25 mouse cellular contexts compared by ENCODE assay signal in the genomic region with DNA sequence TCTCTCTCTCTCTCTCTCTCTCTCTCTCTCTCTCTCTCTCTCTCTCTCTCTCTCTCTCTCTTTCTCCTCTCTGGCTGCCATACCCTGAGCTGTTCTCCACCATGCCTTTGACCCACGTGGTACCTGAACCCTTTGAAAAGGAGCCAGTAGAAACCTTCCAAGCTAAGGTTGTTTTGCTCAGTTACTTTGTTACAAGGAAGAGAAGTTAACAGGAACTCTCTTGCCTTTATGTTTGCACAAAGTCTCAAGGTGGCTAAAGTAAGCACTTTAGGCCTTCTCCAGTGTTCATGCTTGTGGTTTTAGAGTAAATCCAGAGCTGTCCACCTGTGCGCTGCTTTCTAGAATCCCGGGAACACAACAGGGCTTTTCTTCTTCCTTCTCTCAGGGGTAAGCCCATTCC. TPM values are rescaled to one million over a fixed set of nuclear protein-coding genes. Genes with fewer than 3 reads are reported as not detected.
DNase-seq lines count a peak whose midpoint lies in the region; ATAC-seq and TF ChIP-seq lines count a peak whose summit lies in the region.
"Had no signal": no experiment of that assay in that cellular context is flagged by ENCODE, and none has a peak within 500 bp of the region (broad histone marks: within the 10 kb centered on the region; RNA-seq: fewer than 3 reads in every experiment).

No protein-coding gene starts in this region.

- no peak for ATAC-seq in midbrain, embryonic 11.5 days (ENCODE audit: low FRiP score)
- ATAC-seq in midbrain, embryonic 16.5 days: no peak
- ATAC-seq in lung, embryonic 16.5 days (ENCODE audit: low read depth): peak; percentile 94
- no peak for ATAC-seq in liver, postnatal 0 days
- ATAC-seq: CD4-positive, CD25-positive, alpha-beta regulatory T cell, adult 4 months; forebrain, embryonic 14.5 days had no signal

- no peaks in the 10 kb centered on the region for H3K36me3 ChIP-seq in midbrain, embryonic 11.5 days (ENCODE audit: control insufficient read depth, insufficient read depth, low read length)
- no peaks in the 10 kb centered on the region for H3K36me3 ChIP-seq in midbrain, embryonic 16.5 days (ENCODE audit: control insufficient read depth, insufficient read depth, low read length)
- H3K36me3 ChIP-seq in lung, embryonic 16.5 days (ENCODE audit: control insufficient read depth, insufficient read depth, low read length): no peaks in the 10 kb centered on the region
- no peaks in the 10 kb centered on the region for H3K36me3 ChIP-seq in liver, postnatal 0 days (replicated peaks; ENCODE audit: insufficient read depth, low read length)
- H3K36me3 ChIP-seq: embryonic facial prominence, embryonic 15.5 days; forebrain, embryonic 10.5 days; G1E; heart, embryonic 12.5 days; hindbrain, embryonic 10.5 days; hindbrain, embryonic 15.5 days had no signal

- H3K9ac ChIP-seq in midbrain, embryonic 11.5 days (ENCODE audit: low read length): no peak overlapping the region
- H3K9ac ChIP-seq in midbrain, embryonic 16.5 days (ENCODE audit: low read depth, low read length): no peak overlapping the region
- no peak overlapping the region for H3K9ac ChIP-seq in lung, embryonic 16.5 days (ENCODE audit: low read length)
- H3K9ac ChIP-seq in liver, postnatal 0 days (replicated peaks): no peak overlapping the region
- H3K9ac ChIP-seq: embryonic facial prominence, embryonic 15.5 days; heart, embryonic 12.5 days; hindbrain, embryonic 15.5 days had no signal

- peak; percentile 14 for DNase-seq in midbrain, embryonic 11.5 days (ENCODE audit: low spot score, missing footprints)
- peak; percentile 84 for DNase-seq in lung, postnatal 25 days (ENCODE audit: low spot score)
- DNase-seq in adrenal gland, adult 8-10 months: no peak
- DNase-seq in urinary bladder, postnatal 14 days (ENCODE audit: low spot score): no peak
- DNase-seq in liver, postnatal 0 days: no peak
- DNase-seq: adrenal gland, postnatal 36 days; B cell, adult 2 months; cerebellum, adult 8-10 months; cerebellum, postnatal 14 days; embryo, embryonic 11 days; gastrocnemius, adult 2 months; gastrocnemius, postnatal 25 days had no signal

- WGBS in midbrain, embryonic 11.5 days: 81% methylated on average over 3 of the region's 3 CpGs
- 79% methylated on average over 3 of the region's 3 CpGs for WGBS in midbrain, embryonic 16.5 days
- WGBS in lung, embryonic 16.5 days: 43% methylated on average over 3 of the region's 3 CpGs
- WGBS in liver, postnatal 0 days (ENCODE audit: insufficient replicate concordance): 71% methylated on average over 3 of the region's 3 CpGs

- TF ChIP-seq EP300 in liver, postnatal 0 days (IDR thresholded peaks at IDR 0.05; ENCODE audit: low read depth): no peak

- peaks cover 4% of the 10 kb centered on the region for H3K4me1 ChIP-seq in midbrain, embryonic 11.5 days (ENCODE audit: control insufficient read depth, insufficient read depth, low read length)
- H3K4me1 ChIP-seq in midbrain, embryonic 16.5 days (ENCODE audit: control insufficient read depth, insufficient read depth, low read length): peaks cover 11% of the 10 kb centered on the region; the same call in 1 of the 2 replicates
- H3K4me1 ChIP-seq in lung, embryonic 16.5 days (replicated peaks; ENCODE audit: control insufficient read depth, insufficient read depth, low read length): no peaks in the 10 kb centered on the region; the same call in 1 of the 2 replicates
- H3K4me1 ChIP-seq in liver, postnatal 0 days (ENCODE audit: insufficient read depth): no peaks in the 10 kb centered on the region
- H3K4me1 ChIP-seq: embryonic facial prominence, embryonic 15.5 days; heart, embryonic 12.5 days had no signal

- TF ChIP-seq CTCF in liver, postnatal 0 days (IDR thresholded peaks at IDR 0.05; ENCODE audit: low read depth): no peak

- H3K9me3 ChIP-seq in midbrain, embryonic 11.5 days (ENCODE audit: control insufficient read depth, low read length): no peaks in the 10 kb centered on the region
- H3K9me3 ChIP-seq in midbrain, embryonic 16.5 days (replicated peaks; ENCODE audit: control insufficient read depth, low read length, poor library complexity, severe bottlenecking): no peaks in the 10 kb centered on the region
- H3K9me3 ChIP-seq in lung, embryonic 16.5 days (ENCODE audit: control insufficient read depth, low read length): no peaks in the 10 kb centered on the region
- H3K9me3 ChIP-seq in liver, postnatal 0 days (ENCODE audit: low read length): no peaks in the 10 kb centered on the region
- H3K9me3 ChIP-seq: embryonic facial prominence, embryonic 15.5 days; forebrain, embryonic 10.5 days; G1E; heart, embryonic 12.5 days; hindbrain, embryonic 10.5 days; hindbrain, embryonic 15.5 days had no signal

- H3K4me2 ChIP-seq in midbrain, embryonic 11.5 days: no peak overlapping the region
- no peak overlapping the region for H3K4me2 ChIP-seq in midbrain, embryonic 16.5 days (ENCODE audit: low read length)
- no peak overlapping the region for H3K4me2 ChIP-seq in lung, embryonic 16.5 days (ENCODE audit: low read depth, low read length)
- no peak overlapping the region for H3K4me2 ChIP-seq in liver, postnatal 0 days (ENCODE audit: low read depth, low read length)
- H3K4me2 ChIP-seq: embryonic facial prominence, embryonic 15.5 days; heart, embryonic 12.5 days; hindbrain, embryonic 15.5 days had no signal

- H3K27ac ChIP-seq in midbrain, embryonic 11.5 days (ENCODE audit: low read depth, low read length): no peak overlapping the region
- H3K27ac ChIP-seq in midbrain, embryonic 16.5 days (ENCODE audit: low read length): no peak overlapping the region
- peak overlapping the region; percentile 59 for H3K27ac ChIP-seq in lung, embryonic 16.5 days (ENCODE audit: low read length)
- H3K27ac ChIP-seq in liver, postnatal 0 days (ENCODE audit: low read depth): no peak overlapping the region
- H3K27ac ChIP-seq: embryonic facial prominence, embryonic 15.5 days; forebrain, embryonic 10.5 days; gastrocnemius, adult 2 months; hindbrain, embryonic 10.5 days; hindbrain, embryonic 15.5 days had no signal

- H3K4me3 ChIP-seq in midbrain, embryonic 11.5 days (ENCODE audit: low read depth, low read length): no peak overlapping the region
- no peak overlapping the region for H3K4me3 ChIP-seq in midbrain, embryonic 16.5 days (ENCODE audit: low read depth, low read length)
- no peak overlapping the region for H3K4me3 ChIP-seq in lung, embryonic 16.5 days (ENCODE audit: low read length)
- no peak overlapping the region for H3K4me3 ChIP-seq in liver, postnatal 0 days (ENCODE audit: low read depth, low read length)
- H3K4me3 ChIP-seq: embryonic facial prominence, embryonic 15.5 days; erythroblast, embryonic 14.5 days; forebrain, embryonic 10.5 days; gastrocnemius, adult 2 months; heart, embryonic 12.5 days; hindbrain, embryonic 10.5 days; hindbrain, embryonic 15.5 days had no signal

- no peaks in the 10 kb centered on the region for H3K27me3 ChIP-seq in midbrain, embryonic 11.5 days (ENCODE audit: control insufficient read depth, insufficient read depth, low read length)
- no peaks in the 10 kb centered on the region for H3K27me3 ChIP-seq in midbrain, embryonic 16.5 days (ENCODE audit: control insufficient read depth, insufficient read depth, low read depth, low read length)
- no peaks in the 10 kb centered on the region for H3K27me3 ChIP-seq in lung, embryonic 16.5 days (ENCODE audit: control insufficient read depth, insufficient read depth, low read depth, low read length)
- no peaks in the 10 kb centered on the region for H3K27me3 ChIP-seq in liver, postnatal 0 days (ENCODE audit: insufficient read depth, low read length)
- H3K27me3 ChIP-seq: embryonic facial prominence, embryonic 15.5 days; heart, embryonic 12.5 days; hindbrain, embryonic 15.5 days had no signal

RNA-seq across cellular contexts. Expression of a gene that starts 8.2 kb away (rescaled TPM):
- 0.76 and 1.7 TPM in 2 replicates for polyA plus RNA-seq in midbrain, embryonic 11.5 days (2014; fragmentation: Nextera tagmentation; extraction: Ambion mirVana)
- 0.77 and 0.80 TPM in 2 replicates for polyA plus RNA-seq in midbrain, embryonic 16.5 days (2015; fragmentation: Nextera tagmentation; extraction: Ambion mirVana)
- polyA plus RNA-seq in lung, embryonic 16.5 days (2015; fragmentation: Nextera tagmentation; extraction: Ambion mirVana): 2.8 and 3.7 TPM in 2 replicates
- 1 to 10 TPM; 4.4 to 6.3 (median 5.1) TPM for total RNA-seq in adrenal gland, adult 8-10 months (2022)
- 15.0 and 17.3 TPM in 2 replicates for polyA plus RNA-seq in liver, postnatal 0 days (2015; fragmentation: Nextera tagmentation; extraction: Ambion mirVana)
- total RNA-seq: G1E; granulocyte monocyte progenitor cell, adult 5-6 weeks had no signal
- polyA plus RNA-seq: erythroblast, embryonic 14.5 days; G1E had no signal

RNA-seq across cellular contexts. Expression of a gene that starts 8.2 kb away (rescaled TPM):
- polyA plus RNA-seq in midbrain, embryonic 11.5 days (2014; fragmentation: Nextera tagmentation; extraction: Ambion mirVana): 172 and 174 TPM in 2 replicates
- polyA plus RNA-seq in midbrain, embryonic 16.5 days (2015; fragmentation: Nextera tagmentation; extraction: Ambion mirVana): 140 and 167 TPM in 2 replicates
- polyA plus RNA-seq in lung, embryonic 16.5 days (2015; fragmentation: Nextera tagmentation; extraction: Ambion mirVana): 103 and 108 TPM in 2 replicates
- total RNA-seq in adrenal gland, adult 8-10 months (2022): 10 to 100 TPM; 33.2 to 80.1 (median 50.9) TPM
- 12.1 and 12.4 TPM in 2 replicates for polyA plus RNA-seq in liver, postnatal 0 days (2015; fragmentation: Nextera tagmentation; extraction: Ambion mirVana)

RNA-seq across cellular contexts. Expression of a gene that starts 27.7 kb away (rescaled TPM):
- polyA plus RNA-seq in midbrain, embryonic 11.5 days (2014; fragmentation: Nextera tagmentation; extraction: Ambion mirVana): 0.73 and 0.96 TPM in 2 replicates
- polyA plus RNA-seq in midbrain, embryonic 16.5 days (2015; fragmentation: Nextera tagmentation; extraction: Ambion mirVana): 0.50 TPM in 2 replicates
- polyA plus RNA-seq in lung, embryonic 16.5 days (2015; fragmentation: Nextera tagmentation; extraction: Ambion mirVana): 1.1 TPM in 2 replicates
- 1 to 10 TPM in 3 of 4 experiments, under 1 TPM in 1; 0.78 to 3.3 (median 1.6) TPM for total RNA-seq in adrenal gland, adult 8-10 months (2022)
- 66.9 and 67.6 TPM in 2 replicates for polyA plus RNA-seq in liver, postnatal 0 days (2015; fragmentation: Nextera tagmentation; extraction: Ambion mirVana)
- total RNA-seq: common myeloid progenitor, adult 5-6 weeks; granulocyte monocyte progenitor cell, adult 5-6 weeks had no signal
- polyA plus RNA-seq: erythroblast, embryonic 14.5 days; G1E had no signal

RNA-seq across cellular contexts. Expression of a gene that starts 52.2 kb away (rescaled TPM):
- 21.0 and 23.2 TPM in 2 replicates for polyA plus RNA-seq in midbrain, embryonic 11.5 days (2014; fragmentation: Nextera tagmentation; extraction: Ambion mirVana)
- 61.2 and 63.0 TPM in 2 replicates for polyA plus RNA-seq in midbrain, embryonic 16.5 days (2015; fragmentation: Nextera tagmentation; extraction: Ambion mirVana)
- polyA plus RNA-seq in lung, embryonic 16.5 days (2015; fragmentation: Nextera tagmentation; extraction: Ambion mirVana): 16.5 and 18.3 TPM in 2 replicates
- 10 to 100 TPM; 17.3 to 39.9 (median 27.8) TPM for total RNA-seq in adrenal gland, adult 8-10 months (2022)
- 2.8 and 2.9 TPM in 2 replicates for polyA plus RNA-seq in liver, postnatal 0 days (2015; fragmentation: Nextera tagmentation; extraction: Ambion mirVana)
- polyA plus RNA-seq: erythroblast, embryonic 14.5 days had no signal

Comparison
In these comparisons a context has a peak if more than half of its experiments do, and no peak if none do; other contexts are left out.
1. DNase-seq: peak in midbrain, embryonic 11.5 days (single experiment) and lung, postnatal 25 days (single experiment); none in adrenal gland, adult 8-10 months (single experiment), urinary bladder, postnatal 14 days (single experiment) and liver, postnatal 0 days (single experiment).
2. RNA of a gene that starts 27.7 kb away (polyA plus RNA-seq): 66.9 to 67.6 TPM in liver, postnatal 0 days; 1.1 TPM in lung, embryonic 16.5 days, 0.73 to 0.96 TPM in midbrain, embryonic 11.5 days and 0.50 TPM in midbrain, embryonic 16.5 days; every median in the first group is over 10 times any median in the second.